Mouse (Mus musculus): ENCODE data around the gene Naip1.
"Not testable (repeated sequence)": the region's sequence is repeated elsewhere in the genome, so short reads cannot be mapped to it uniquely, and the experiment has no call there.

Gene Naip1

DNA sequence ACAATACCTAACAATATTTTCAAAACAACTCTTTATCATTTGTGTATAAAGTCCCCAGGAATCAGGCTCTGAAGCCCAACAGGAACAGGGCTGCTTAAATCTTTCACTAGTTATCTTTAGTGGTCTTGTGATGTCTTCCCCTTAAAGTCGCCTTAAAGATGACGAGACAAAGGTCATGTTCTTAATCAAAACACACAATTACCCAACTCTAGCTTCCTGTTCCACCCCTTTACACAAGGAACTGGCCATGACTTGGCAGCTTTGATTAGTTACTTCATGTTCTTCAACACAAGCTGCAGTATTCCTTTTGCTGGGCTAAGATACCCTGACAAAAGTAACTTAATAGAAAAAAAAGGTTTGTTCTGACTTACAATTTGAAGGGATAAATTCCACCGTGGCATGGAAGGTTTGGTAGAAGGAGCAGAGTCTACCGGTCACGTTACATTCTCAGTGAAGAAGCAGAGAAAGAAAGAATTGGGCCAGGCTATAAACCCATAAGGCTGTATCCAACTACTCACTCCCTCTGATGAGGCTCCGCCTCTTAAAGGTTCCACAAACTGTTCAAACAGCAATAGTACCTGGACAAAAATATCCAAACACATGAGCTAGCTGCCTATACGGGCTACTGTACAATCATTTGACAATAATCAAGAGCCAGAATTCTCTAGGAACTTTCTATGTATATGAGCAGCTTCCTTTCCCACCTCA, 49.6 kb downstream of the Naip1 start:
- DNase-seq (ENCODE audit: low spot score in 2 of 2): not testable (repeated sequence)

DNA sequence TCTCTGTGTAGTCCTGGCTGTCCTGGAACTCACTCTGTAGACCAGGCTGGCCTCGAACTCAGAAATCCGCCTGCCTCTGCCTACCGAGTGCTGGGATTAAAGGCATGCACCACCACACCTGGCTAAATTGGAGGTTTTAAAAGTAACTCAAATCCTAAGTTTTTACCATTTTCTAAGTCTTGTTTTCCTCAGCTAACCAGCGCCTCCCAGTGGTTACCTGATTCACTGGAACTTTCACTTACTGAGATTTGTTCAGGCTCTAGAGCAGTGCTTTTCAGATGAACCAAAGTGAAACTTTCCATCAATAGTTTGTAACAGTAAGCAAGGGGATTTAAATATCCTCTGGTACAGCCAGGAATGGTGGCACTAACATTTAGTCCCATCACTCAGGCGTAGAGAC, 61.6 kb downstream of the Naip1 start:
- DNase-seq (ENCODE audit: low spot score in 2 of 2): not testable (repeated sequence)

- DNase-seq (ENCODE audit: low spot score in 2 of 2): no peak
Measured at GRCm38 (mm10) chr13:100370536-100370935, 82.1 kb downstream of the Naip1 start.
